Mouse (Mus musculus): ENCODE data around the gene Plekhg5. TPM values are rescaled to one million over a fixed set of nuclear protein-coding genes. Genes with fewer than 3 reads are reported as not detected.

Gene Plekhg5
- polyA plus RNA-seq, 1 experiment from 2014 or later, result 10.4 TPM

DNA sequence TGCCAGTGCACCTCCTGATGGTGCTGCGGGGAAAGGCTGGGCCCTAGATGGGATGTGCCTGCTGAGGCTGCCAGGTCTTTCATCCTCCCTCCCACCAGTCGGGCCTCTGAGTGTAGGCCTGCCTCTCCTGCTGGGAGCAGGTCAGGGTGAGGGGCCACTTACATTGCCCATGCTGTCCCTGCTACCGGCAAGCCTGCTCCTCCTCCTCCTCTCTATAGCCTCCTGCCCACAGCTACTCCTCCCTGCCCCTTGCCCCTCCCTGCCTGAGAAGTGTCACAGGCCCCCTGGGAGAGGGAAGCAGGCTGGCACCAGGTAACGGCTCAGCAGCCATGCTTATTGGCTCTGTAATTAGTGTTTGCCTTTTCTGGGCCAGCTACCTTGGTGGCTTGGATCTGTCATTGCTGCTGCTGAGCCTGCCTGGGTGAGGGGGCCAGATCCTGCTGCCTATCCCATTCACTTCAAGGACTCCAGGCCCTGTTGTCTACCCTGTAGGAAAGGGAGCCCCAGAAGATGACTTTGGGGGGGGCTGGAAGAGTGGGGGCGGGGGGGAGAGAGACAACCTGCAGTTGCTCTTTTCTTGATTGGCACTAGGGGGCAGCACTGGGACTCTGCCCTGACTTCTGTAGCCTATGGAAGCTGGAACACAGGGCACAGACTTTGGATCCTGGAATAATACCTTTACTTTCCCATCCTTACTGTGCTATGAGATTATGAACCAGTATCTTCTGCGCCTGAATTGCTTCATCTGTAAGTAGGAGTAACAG lies 64.0 kb downstream of the Plekhg5 start:
- no peak overlapping the region for H3K9ac ChIP-seq (replicated peaks; ENCODE audit: low read depth, low read length)
- H3K4me2 ChIP-seq (replicated peaks; ENCODE audit: low read depth, low read length), result no peak overlapping the region
- no peak overlapping the region for H3K4me3 ChIP-seq (ENCODE audit: low read depth, low read length)
- peaks cover 25% of the 10 kb centered on the region for H3K27me3 ChIP-seq (ENCODE audit: control insufficient read depth, insufficient read depth, low read length)
- 0 out of 2 replicates have a peak, but pooled peaks cover 1% of the 10 kb centered on the region for H3K4me1 ChIP-seq (ENCODE audit: control insufficient read depth, insufficient read depth, low read length)
- H3K36me3 ChIP-seq (ENCODE audit: control insufficient read depth, insufficient read depth, low read length), result no peaks in the 10 kb centered on the region
- no peak overlapping the region for H3K27ac ChIP-seq (ENCODE audit: low read length)
- no peaks in the 10 kb centered on the region for H3K9me3 ChIP-seq (ENCODE audit: control insufficient read depth, low read depth, low read length)
- ATAC-seq (ENCODE audit: insufficient number of reproducible peaks, insufficient read depth, low FRiP score, low read depth), result no peak
- WGBS, result 39% methylated on average over 6 of the region's 6 CpGs

DNA sequence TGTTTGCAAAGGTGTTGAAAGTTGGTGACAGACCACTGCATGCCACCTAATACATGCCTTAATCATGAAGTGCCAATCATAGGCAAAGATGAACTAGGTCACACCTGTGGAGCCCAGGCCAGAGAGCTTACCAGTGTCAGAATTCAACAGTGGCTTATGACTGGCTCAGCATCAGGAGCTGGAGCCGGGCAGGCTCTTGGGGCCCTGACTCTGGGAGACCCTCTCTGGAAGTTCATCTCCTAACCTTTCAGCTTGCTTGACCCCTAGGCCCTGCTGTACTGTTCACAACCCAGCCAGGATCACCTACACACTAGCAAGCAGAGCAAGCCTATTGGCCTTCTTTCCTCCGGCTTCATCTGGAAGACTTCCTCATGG lies 64.6 kb downstream of the Plekhg5 start:
- Histone ChIP-seq H3K4me1 (ENCODE audit: control insufficient read depth, insufficient read depth, low read length) (no peaks in the 10 kb centered on the region), H3K9ac (replicated peaks; ENCODE audit: low read depth, low read length) (no peak overlapping the region), H3K9me3 (ENCODE audit: control insufficient read depth, low read depth, low read length) (no peaks in the 10 kb centered on the region), H3K4me3 (ENCODE audit: low read depth, low read length) (no peak overlapping the region), H3K4me2 (replicated peaks; ENCODE audit: low read depth, low read length) (no peak overlapping the region), H3K36me3 (ENCODE audit: control insufficient read depth, insufficient read depth, low read length) (no peaks in the 10 kb centered on the region), H3K27ac (ENCODE audit: low read length) (no peak overlapping the region), H3K27me3 (ENCODE audit: control insufficient read depth, insufficient read depth, low read length) (peaks cover 21% of the 10 kb centered on the region)
- ATAC-seq (ENCODE audit: insufficient number of reproducible peaks, insufficient read depth, low FRiP score, low read depth), result no peak
- 92% methylated on average over 2 of the region's 2 CpGs for WGBS

GRCm38 (mm10) chr4:152138497-152139260 lies 66.4 kb downstream of the Plekhg5 start:
- WGBS, result 2% methylated on average over 51 of the region's 51 CpGs
- Histone ChIP-seq H3K36me3 (ENCODE audit: control insufficient read depth, insufficient read depth, low read length) (no peaks in the 10 kb centered on the region), H3K4me3 (ENCODE audit: low read depth, low read length) (peak overlapping the region; percentile 43), H3K9me3 (ENCODE audit: control insufficient read depth, low read depth, low read length) (no peaks in the 10 kb centered on the region), H3K4me2 (replicated peaks; ENCODE audit: low read depth, low read length) (peak overlapping the region; percentile 76), H3K9ac (replicated peaks; ENCODE audit: low read depth, low read length) (no peak overlapping the region), H3K27ac (ENCODE audit: low read length) (no peak overlapping the region), H3K4me1 (ENCODE audit: control insufficient read depth, insufficient read depth, low read length) (no peaks in the 10 kb centered on the region), H3K27me3 (ENCODE audit: control insufficient read depth, insufficient read depth, low read length) (peaks cover 8% of the 10 kb centered on the region)
- peak; percentile 85 for ATAC-seq (ENCODE audit: insufficient number of reproducible peaks, insufficient read depth, low FRiP score, low read depth)

DNA sequence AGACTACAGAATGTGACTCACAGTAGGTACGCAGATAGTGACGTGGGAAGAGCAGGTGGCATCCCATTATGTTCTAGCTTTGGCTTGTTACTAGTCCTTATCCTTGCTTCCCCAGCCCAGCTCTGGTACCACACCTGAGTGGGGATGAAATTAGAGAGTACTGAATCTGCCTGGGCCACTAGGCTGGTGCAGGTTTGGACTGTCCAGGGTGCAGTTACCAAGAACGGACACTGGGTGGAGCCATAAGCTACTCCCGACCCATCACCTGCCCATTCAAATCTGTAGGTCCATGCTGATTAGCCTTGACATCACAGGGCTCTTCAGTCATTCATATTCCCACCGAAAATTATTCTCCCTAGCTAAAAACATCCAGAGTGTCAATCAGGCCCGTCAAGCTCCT lies 68.1 kb downstream of the Plekhg5 start:
- H3K27me3 ChIP-seq (ENCODE audit: control insufficient read depth, insufficient read depth, low read length), result peaks cover 4% of the 10 kb centered on the region; the same call in 1 of the 2 replicates
- no peak for ATAC-seq (ENCODE audit: insufficient number of reproducible peaks, insufficient read depth, low FRiP score, low read depth)
- WGBS, result 34% methylated on average over 6 of the region's 6 CpGs
- H3K9ac ChIP-seq (replicated peaks; ENCODE audit: low read depth, low read length), result no peak overlapping the region
- H3K27ac ChIP-seq (ENCODE audit: low read length), result no peak overlapping the region
- no peaks in the 10 kb centered on the region for H3K9me3 ChIP-seq (ENCODE audit: control insufficient read depth, low read depth, low read length)
- no peaks in the 10 kb centered on the region for H3K4me1 ChIP-seq (ENCODE audit: control insufficient read depth, insufficient read depth, low read length)
- no peak overlapping the region for H3K4me3 ChIP-seq (ENCODE audit: low read depth, low read length)
- no peak overlapping the region for H3K4me2 ChIP-seq (replicated peaks; ENCODE audit: low read depth, low read length)
- H3K36me3 ChIP-seq (ENCODE audit: control insufficient read depth, insufficient read depth, low read length), result no peaks in the 10 kb centered on the region

- WGBS, result 72% methylated on average over 8 of the region's 8 CpGs
- Histone ChIP-seq H3K36me3 (ENCODE audit: control insufficient read depth, insufficient read depth, low read length) (no peaks in the 10 kb centered on the region), H3K4me2 (replicated peaks; ENCODE audit: low read depth, low read length) (no peak overlapping the region), H3K27ac (ENCODE audit: low read length) (no peak overlapping the region), H3K4me3 (ENCODE audit: low read depth, low read length) (no peak overlapping the region), H3K27me3 (ENCODE audit: control insufficient read depth, insufficient read depth, low read length) (peaks cover 4% of the 10 kb centered on the region; the same call in 1 of the 2 replicates), H3K9ac (replicated peaks; ENCODE audit: low read depth, low read length) (no peak overlapping the region), H3K4me1 (ENCODE audit: control insufficient read depth, insufficient read depth, low read length) (no peaks in the 10 kb centered on the region), H3K9me3 (ENCODE audit: control insufficient read depth, low read depth, low read length) (no peaks in the 10 kb centered on the region)
- no peak for ATAC-seq (ENCODE audit: insufficient number of reproducible peaks, insufficient read depth, low FRiP score, low read depth)
Measured at GRCm38 (mm10) chr4:152141521-152142135, 69.3 kb downstream of the Plekhg5 start.

- H3K4me2 ChIP-seq (replicated peaks; ENCODE audit: low read depth, low read length), result no peak overlapping the region
- WGBS, result 23% methylated on average over 1 of the region's 1 CpGs
- H3K27me3 ChIP-seq (ENCODE audit: control insufficient read depth, insufficient read depth, low read length), result peaks cover 4% of the 10 kb centered on the region; the same call in 1 of the 2 replicates
Measured at GRCm38 (mm10) chr4:152143632-152144031, 71.3 kb downstream of the Plekhg5 start.

DNA sequence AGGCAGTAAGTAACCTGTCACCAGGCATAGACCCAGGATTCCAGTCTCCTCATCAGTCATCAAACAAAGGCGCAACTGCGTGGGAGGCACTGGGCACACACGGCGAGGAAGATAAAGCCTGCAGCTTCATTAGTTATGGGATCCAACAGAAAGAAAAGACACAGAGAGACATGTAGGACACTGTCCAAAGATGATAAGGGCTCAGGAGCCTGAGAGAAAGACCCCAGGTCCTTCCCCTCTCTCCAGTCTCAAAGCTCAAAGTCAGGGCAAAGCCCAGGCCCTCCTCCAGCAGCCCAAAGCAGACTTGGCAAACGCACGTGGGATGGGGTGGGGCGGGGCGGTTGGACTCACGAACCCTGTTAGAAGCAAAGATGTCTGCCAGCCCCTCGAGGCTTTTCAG lies 73.2 kb downstream of the Plekhg5 start:
- Histone ChIP-seq H3K4me3 (ENCODE audit: low read depth, low read length) (no peak overlapping the region), H3K27me3 (ENCODE audit: control insufficient read depth, insufficient read depth, low read length) (peaks cover 4% of the 10 kb centered on the region; the same call in 1 of the 2 replicates), H3K27ac (ENCODE audit: low read length) (no peak overlapping the region), H3K36me3 (ENCODE audit: control insufficient read depth, insufficient read depth, low read length) (no peaks in the 10 kb centered on the region), H3K4me2 (replicated peaks; ENCODE audit: low read depth, low read length) (no peak overlapping the region), H3K9ac (replicated peaks; ENCODE audit: low read depth, low read length) (no peak overlapping the region), H3K9me3 (ENCODE audit: control insufficient read depth, low read depth, low read length) (no peaks in the 10 kb centered on the region), H3K4me1 (ENCODE audit: control insufficient read depth, insufficient read depth, low read length) (no peaks in the 10 kb centered on the region)
- no peak for ATAC-seq (ENCODE audit: insufficient number of reproducible peaks, insufficient read depth, low FRiP score, low read depth)
- 61% methylated on average over 10 of the region's 10 CpGs for WGBS

More at GRCm38 (mm10) chr4:152143632-152144031, 71.3 kb downstream of the Plekhg5 start:
- Histone ChIP-seq H3K27ac (ENCODE audit: low read length) (no peak overlapping the region), H3K4me3 (ENCODE audit: low read depth, low read length) (no peak overlapping the region), H3K9ac (replicated peaks; ENCODE audit: low read depth, low read length) (no peak overlapping the region), H3K9me3 (ENCODE audit: control insufficient read depth, low read depth, low read length) (no peaks in the 10 kb centered on the region), H3K4me1 (ENCODE audit: control insufficient read depth, insufficient read depth, low read length) (no peaks in the 10 kb centered on the region), H3K36me3 (ENCODE audit: control insufficient read depth, insufficient read depth, low read length) (no peaks in the 10 kb centered on the region)
- ATAC-seq (ENCODE audit: insufficient number of reproducible peaks, insufficient read depth, low FRiP score, low read depth), result no peak

DNA sequence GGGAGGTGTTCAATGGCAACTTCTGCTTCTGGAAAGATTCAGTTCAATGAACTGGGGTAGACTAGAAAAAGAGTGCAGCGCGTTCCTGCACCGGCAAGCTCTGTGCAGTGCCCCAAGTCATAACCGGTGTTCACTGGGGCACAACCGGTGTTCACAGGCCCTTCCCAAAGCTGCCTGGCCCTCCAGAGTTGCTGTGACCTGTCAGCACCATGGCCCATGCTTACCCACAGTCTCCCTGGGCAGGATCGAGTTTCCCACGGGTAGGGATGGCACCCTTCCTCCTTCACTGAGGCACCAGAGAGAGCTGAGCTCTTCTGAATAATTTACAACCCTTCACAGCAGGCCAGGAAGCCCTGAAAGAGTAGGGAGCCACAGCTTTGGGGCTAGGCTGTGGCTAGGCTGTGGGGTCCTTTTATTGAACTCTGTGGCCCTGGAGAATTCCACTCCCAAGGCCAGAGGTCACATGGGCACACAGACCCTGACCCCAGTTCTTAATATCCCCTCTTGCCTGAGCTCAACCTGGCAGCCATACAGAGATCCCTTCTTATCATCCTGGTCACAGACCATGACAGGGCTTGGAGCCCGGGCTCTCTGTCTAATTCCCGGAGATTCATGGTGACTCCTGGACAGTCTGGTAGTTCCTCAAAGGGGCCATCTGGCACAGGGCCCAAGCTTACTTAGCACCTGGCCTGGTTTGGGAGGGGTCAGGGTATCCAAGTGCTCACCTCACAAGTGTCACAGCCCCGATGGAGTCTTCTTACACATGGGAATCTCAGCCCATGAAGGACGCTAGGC lies 73.9 kb downstream of the Plekhg5 start:
- WGBS, result 54% methylated on average over 11 of the region's 11 CpGs
- Histone ChIP-seq H3K4me2 (replicated peaks; ENCODE audit: low read depth, low read length) (no peak overlapping the region), H3K27me3 (ENCODE audit: control insufficient read depth, insufficient read depth, low read length) (peaks cover 10% of the 10 kb centered on the region), H3K9ac (replicated peaks; ENCODE audit: low read depth, low read length) (no peak overlapping the region), H3K4me3 (ENCODE audit: low read depth, low read length) (no peak overlapping the region), H3K36me3 (ENCODE audit: control insufficient read depth, insufficient read depth, low read length) (no peaks in the 10 kb centered on the region), H3K27ac (ENCODE audit: low read length) (no peak overlapping the region), H3K4me1 (ENCODE audit: control insufficient read depth, insufficient read depth, low read length) (no peaks in the 10 kb centered on the region), H3K9me3 (ENCODE audit: control insufficient read depth, low read depth, low read length) (no peaks in the 10 kb centered on the region)
- no peak for ATAC-seq (ENCODE audit: insufficient number of reproducible peaks, insufficient read depth, low FRiP score, low read depth)
